Mouse (Mus musculus) neural tube, embryonic 15.5 days (tissue): ENCODE results near the gene Rassf1. TPM values are rescaled to one million over a fixed set of nuclear protein-coding genes. Genes with fewer than 3 reads are reported as not detected.

Experiments
- ATAC-seq: fragments of 200-750 bp; cut with Nextera tagmentation; 2 replicates; pipeline ENCODE4 v1.8.0; 2017; ENCODE audit warnings: mild to moderate bottlenecking, moderate TSS enrichment, moderate library complexity; ENCODE audit not compliant: low FRiP score
- H3K27ac ChIP-seq: fragments of 300-500 bp; sonication (generic); replicated peaks from 2 replicates; pipeline ENCODE4 v1.5.1; 2015; ENCODE audit warnings: mild to moderate bottlenecking, inconsistent platforms
- H3K27me3 ChIP-seq: fragments of 300-500 bp; sonication (generic); replicated peaks from 2 replicates; pipeline ENCODE4 v1.6.1; 2015; ENCODE audit warnings: inconsistent platforms
- H3K36me3 ChIP-seq: fragments of 300-500 bp; sonication (generic); 2 replicates; pipeline ENCODE4 v1.6.1; 2015; ENCODE audit warnings: inconsistent platforms
- H3K4me1 ChIP-seq: fragments of 300-500 bp; sonication (generic); 2 replicates; pipeline ENCODE4 v1.6.1; 2015; ENCODE audit warnings: inconsistent platforms
- H3K4me2 ChIP-seq: fragments of 300-500 bp; sonication (generic); 2 replicates; pipeline ENCODE4 v1.6.1; 2015; ENCODE audit warnings: inconsistent platforms, mild to moderate bottlenecking, moderate library complexity
- H3K4me3 ChIP-seq: fragments of 300-500 bp; sonication (generic); replicated peaks from 2 replicates; pipeline ENCODE4 v1.5.1; 2015; ENCODE audit warnings: mild to moderate bottlenecking, inconsistent platforms
- H3K9ac ChIP-seq: fragments of 300-500 bp; sonication (generic); replicated peaks from 2 replicates; pipeline ENCODE4 v1.6.1; 2015; ENCODE audit warnings: mild to moderate bottlenecking, inconsistent platforms
- H3K9me3 ChIP-seq: fragments of 300-500 bp; sonication (generic); replicated peaks from 2 replicates; pipeline ENCODE4 v1.6.1; 2016; ENCODE audit warnings: inconsistent platforms
- WGBS: fragments of 180-500 bp; shearing (Covaris S2); methylation state at CpG from one replicate; pipeline ENCODE4 v1.1.7; 2015; ENCODE audit warnings: mixed read lengths; 5-methylcytosine and 5-hydroxymethylcytosine counted together
- polyA plus RNA-seq: library from polyadenylated mRNA; unstranded; fragments of >200 nt; fragmentation: Nextera tagmentation; extraction: Ambion mirVana; gene quantifications from 2 replicates; pipeline ENCODE4 v1.2.1, GENCODE M21; 2015

Rassf1 gene
- polyA plus RNA-seq, 1 experiment from 2014 or later: 41.2 TPM

GRCm38 (mm10) chr9:107611456-107612190 lies 60.3 kb downstream of the Rassf1 start:
- H3K27me3 ChIP-seq: no peaks in the 10 kb centered on the region
- H3K27ac ChIP-seq: peak overlapping the region; percentile 97
- H3K9me3 ChIP-seq: no peaks in the 10 kb centered on the region
- H3K36me3 ChIP-seq: peaks cover 28% of the 10 kb centered on the region
- peaks cover 49% of the 10 kb centered on the region for H3K4me1 ChIP-seq
- ATAC-seq: no peak; the same call in 1 of the 2 replicates
- H3K4me2 ChIP-seq: peak overlapping the region; percentile 61
- H3K9ac ChIP-seq: peak overlapping the region; percentile 57
- peak overlapping the region; percentile 33 for H3K4me3 ChIP-seq
- WGBS: 65% methylated on average over 6 of the region's 6 CpGs

Other genes with a start within 250 kb of the Rassf1 start
- gene Hemk1, start 213.2 kb upstream of the Rassf1 start, polyA plus RNA-seq: 16.3 and 18.2 TPM in 2 replicates
- gene 6430571L13Rik, start 211.0 kb upstream of the Rassf1 start, polyA plus RNA-seq: 7.8 and 9.1 TPM in 2 replicates
- 7.6 and 9.8 TPM in 2 replicates for gene Cacna2d2, start 151.9 kb upstream of the Rassf1 start, polyA plus RNA-seq
- gene Tmem115, start 17.6 kb upstream of the Rassf1 start, polyA plus RNA-seq: 45.7 and 46.1 TPM in 2 replicates
- 46.9 and 53.9 TPM in 2 replicates for gene Cyb561d2, start 9.4 kb upstream of the Rassf1 start, polyA plus RNA-seq
- 67.5 and 77.9 TPM in 2 replicates for gene Nprl2, start 9.3 kb upstream of the Rassf1 start, polyA plus RNA-seq
- 1.6 and 2.6 TPM in 2 replicates for gene Zmynd10, start 4.3 kb upstream of the Rassf1 start, polyA plus RNA-seq
- 112 and 125 TPM in 2 replicates for gene Tusc2, start 11.7 kb downstream of the Rassf1 start, polyA plus RNA-seq
- 56.0 and 57.3 TPM in 2 replicates for gene Hyal2, start 16.4 kb downstream of the Rassf1 start, polyA plus RNA-seq
- gene Hyal1, start 25.4 kb downstream of the Rassf1 start, polyA plus RNA-seq: 8.5 and 11.0 TPM in 2 replicates
- gene Naa80, start 27.3 kb downstream of the Rassf1 start, polyA plus RNA-seq: 16.9 and 19.7 TPM in 2 replicates
- 2.0 and 2.2 TPM in 2 replicates for gene Hyal3, start 29.3 kb downstream of the Rassf1 start, polyA plus RNA-seq
- 14.4 and 25.2 TPM in 2 replicates for gene Ifrd2, start 36.1 kb downstream of the Rassf1 start, polyA plus RNA-seq
- gene Sema3b, start 57.7 kb downstream of the Rassf1 start, polyA plus RNA-seq: 6.6 and 9.7 TPM in 2 replicates
- 262 and 325 TPM in 2 replicates for gene Gnai2, start 83.8 kb downstream of the Rassf1 start, polyA plus RNA-seq
- gene Slc38a3, start 118.0 kb downstream of the Rassf1 start, polyA plus RNA-seq: 35.1 and 35.4 TPM in 2 replicates
- 2.5 and 2.9 TPM in 2 replicates for gene Gnat1, start 128.2 kb downstream of the Rassf1 start, polyA plus RNA-seq
- 10.2 and 12.5 TPM in 2 replicates for gene Sema3f, start 158.9 kb downstream of the Rassf1 start, polyA plus RNA-seq
- gene Rbm5, start 219.4 kb downstream of the Rassf1 start, polyA plus RNA-seq: 229 and 230 TPM in 2 replicates